In the genomic region with DNA sequence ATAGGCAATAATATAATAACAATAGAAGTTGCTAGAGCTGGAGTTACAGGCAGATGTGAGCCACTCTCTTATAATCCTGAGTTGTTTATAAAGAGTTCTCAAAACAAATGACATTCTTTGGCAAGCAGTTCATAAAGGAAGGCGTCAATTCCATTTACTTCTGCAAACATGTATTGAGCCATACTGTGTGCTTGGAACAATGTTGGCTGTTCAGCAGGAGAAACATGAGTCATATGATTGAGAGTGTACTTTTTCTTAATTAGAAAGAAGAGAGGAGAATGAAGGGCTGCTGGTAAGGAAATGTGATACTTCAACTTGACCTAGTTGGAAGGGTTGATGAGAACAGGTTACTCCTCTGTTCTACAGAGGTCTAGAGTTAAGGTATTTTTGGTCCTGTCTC, we compare ENCODE assay signal across 19 mouse cellular contexts. TPM values are rescaled to one million over a fixed set of nuclear protein-coding genes. Genes with fewer than 3 reads are reported as not detected.
"Had no signal": no experiment of that assay in that cellular context is flagged by ENCODE, and none has a peak within 500 bp of the region (broad histone marks: within the 10 kb centered on the region; RNA-seq: fewer than 3 reads in every experiment).

No protein-coding gene starts in this region.

- H3K27ac ChIP-seq: kidney, embryonic 15.5 days; left cerebral cortex, adult 2 months; liver, embryonic 13.5 days; midbrain, embryonic 10.5 days; midbrain, embryonic 13.5 days had no signal

- H3K4me3 ChIP-seq: kidney, embryonic 15.5 days; left cerebral cortex, adult 2 months; liver, embryonic 13.5 days; megakaryocyte, embryonic 14.5 days; midbrain, embryonic 10.5 days; midbrain, embryonic 13.5 days; myocyte had no signal

- H3K4me1 ChIP-seq: kidney, embryonic 15.5 days; liver, embryonic 13.5 days; megakaryocyte, embryonic 14.5 days; midbrain, embryonic 10.5 days; midbrain, embryonic 13.5 days had no signal

- H3K9ac ChIP-seq: kidney, embryonic 15.5 days; liver, embryonic 13.5 days; lung, embryonic 14.5 days; midbrain, embryonic 13.5 days had no signal

- H3K36me3 ChIP-seq: kidney, embryonic 15.5 days; liver, embryonic 13.5 days; midbrain, embryonic 10.5 days; midbrain, embryonic 13.5 days had no signal

- DNase-seq: kidney, adult 11 months; kidney, adult 8-10 months; kidney, postnatal 10 days; kidney, postnatal 36 days; layer of hippocampus, postnatal 36 days; liver, embryonic 13.5 days; lung, embryonic 14.5 days; right cerebral cortex, postnatal 4 days; thymus, postnatal 25 days had no signal

RNA-seq across cellular contexts. Expression of gene Nyx, which starts 16.7 kb away (rescaled TPM):
- total RNA-seq: liver, adult 2 months had no signal
- polyA plus RNA-seq: limb, embryonic 11.5 days; neural tube, embryonic 11.5 days; stomach, embryonic 14.5 days had no signal
